Mouse (Mus musculus): ENCODE measurements around the gene St7.

DNA sequence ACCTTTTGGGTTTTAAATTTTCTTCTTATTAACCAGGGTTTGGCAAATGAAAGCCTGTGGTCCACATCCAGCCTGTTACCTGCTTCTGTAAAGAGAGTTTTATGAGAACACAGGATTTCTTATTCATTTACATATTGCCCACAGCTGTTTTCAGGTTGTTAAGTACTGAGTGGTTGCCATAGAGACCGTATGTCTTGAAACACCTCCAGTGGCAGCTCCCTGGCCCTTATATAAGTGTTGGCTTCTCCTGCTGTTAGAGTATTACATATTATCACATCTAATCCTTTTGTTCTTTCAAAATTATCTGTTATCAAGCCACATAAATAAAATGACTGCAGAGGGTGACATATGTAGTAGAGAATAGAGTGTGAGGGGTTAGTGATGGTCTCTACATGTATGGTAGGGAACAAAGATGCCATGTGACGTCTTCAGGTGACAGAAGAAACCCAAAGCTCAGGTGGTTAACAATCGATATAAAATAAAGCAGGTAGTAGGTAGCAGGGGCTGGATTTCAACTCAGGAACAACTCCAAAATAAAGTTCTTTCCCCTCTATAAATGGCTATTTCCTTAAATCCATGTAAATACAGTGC lies 183.4 kb downstream of the St7 start:
- TF ChIP-seq CTCF (IDR thresholded peaks at IDR 0.05; ENCODE audit: low read depth, low read length): no peak
- TF ChIP-seq POLR2A (IDR thresholded peaks at IDR 0.05; ENCODE audit: insufficient read depth, low read length): no peak
- no peak for TF ChIP-seq EP300 (IDR thresholded peaks at IDR 0.05; ENCODE audit: insufficient read depth, low read depth, low read length)
